Mouse (Mus musculus) limb, embryonic 13.5 days (tissue): ENCODE results near the gene Crk. TPM values are rescaled to one million over a fixed set of nuclear protein-coding genes. Genes with fewer than 3 reads are reported as not detected.
A peak's percentile ranks its signal among the peaks of the same experiment; 100 is the strongest.

Experiments
- ATAC-seq: fragments of 200-750 bp; cut with Nextera tagmentation; 2 replicates; pipeline ENCODE4 v1.8.0; 2017; ENCODE audit warnings: low read depth, moderate number of reproducible peaks, moderate TSS enrichment; ENCODE audit not compliant: low FRiP score
- H3K27ac ChIP-seq: fragments of 300-500 bp; sonication (generic); 2 replicates; pipeline ENCODE4 v1.5.1; 2015; ENCODE audit warnings: inconsistent platforms, mild to moderate bottlenecking, moderate library complexity
- H3K27me3 ChIP-seq: fragments of 300-500 bp; sonication (generic); 2 replicates; pipeline ENCODE4 v1.6.1; 2015; ENCODE audit warnings: mild to moderate bottlenecking, inconsistent platforms
- H3K36me3 ChIP-seq: fragments of 300-500 bp; sonication (generic); 2 replicates; pipeline ENCODE4 v1.6.1; 2015; ENCODE audit warnings: inconsistent platforms, mild to moderate bottlenecking, moderate library complexity
- H3K4me1 ChIP-seq: fragments of 300-500 bp; sonication (generic); 2 replicates; pipeline ENCODE4 v1.6.1; 2015; ENCODE audit warnings: inconsistent platforms
- H3K4me2 ChIP-seq: fragments of 300-500 bp; sonication (generic); replicated peaks from 2 replicates; pipeline ENCODE4 v1.6.1; 2015; ENCODE audit warnings: inconsistent platforms, mild to moderate bottlenecking, moderate library complexity
- H3K4me3 ChIP-seq: fragments of 300-500 bp; sonication (generic); 2 replicates; pipeline ENCODE4 v1.5.1; 2015; ENCODE audit warnings: moderate library complexity, mild to moderate bottlenecking, inconsistent platforms
- H3K9ac ChIP-seq: fragments of 300-500 bp; sonication (generic); 2 replicates; pipeline ENCODE4 v1.6.1; 2015; ENCODE audit warnings: mild to moderate bottlenecking, inconsistent platforms
- H3K9me3 ChIP-seq: fragments of 300-500 bp; sonication (generic); 2 replicates; pipeline ENCODE4 v1.6.1; 2016; ENCODE audit warnings: inconsistent platforms
- WGBS: fragments of 180-500 bp; shearing (Covaris S2); methylation state at CpG from one replicate; pipeline ENCODE4 v1.1.7; 2015; 5-methylcytosine and 5-hydroxymethylcytosine counted together
- polyA plus RNA-seq: library from polyadenylated mRNA; unstranded; fragments of >200 nt; fragmentation: Nextera tagmentation; extraction: Ambion mirVana; gene quantifications from 2 replicates; pipeline ENCODE4 v1.2.1, GENCODE M21; 2015

Crk gene
- 126 and 128 TPM in 2 replicates for polyA plus RNA-seq

- H3K4me3 ChIP-seq: peak within 1 kb of the TSS; percentile 99
- H3K4me1 ChIP-seq: peaks cover 15% of the 10 kb centered on the region
- H3K27me3 ChIP-seq: no peaks in the 10 kb centered on the region
- peak within 1 kb of the TSS; percentile 96 for H3K9ac ChIP-seq
- no peaks in the 10 kb centered on the region for H3K9me3 ChIP-seq
- H3K36me3 ChIP-seq: peaks cover 19% of the 10 kb centered on the region
- 0% methylated on average over 55 of the region's 55 CpGs for WGBS
- H3K4me2 ChIP-seq: peak within 1 kb of the TSS; percentile 86
- ATAC-seq: peak; percentile 98
- H3K27ac ChIP-seq: peak within 1 kb of the TSS; percentile 93
Measured at GRCm38 (mm10) chr11:75678747-75679438, at the start of gene Crk. Gene Crk, plus strand, starts transcription at chr11:75679259.

GRCm38 (mm10) chr11:75630098-75630497, 49.0 kb upstream of the Crk start:
- 13% methylated on average over 5 of the region's 5 CpGs for WGBS
- Histone ChIP-seq H3K4me3 (peak overlapping the region; percentile 65), H3K27ac (peak overlapping the region; percentile 70; the same call in 1 of the 2 replicates), H3K9ac (peak overlapping the region; percentile 79), H3K4me1 (peaks cover 24% of the 10 kb centered on the region), H3K36me3 (peaks cover 38% of the 10 kb centered on the region), H3K27me3 (no peaks in the 10 kb centered on the region), H3K9me3 (no peaks in the 10 kb centered on the region), H3K4me2 (peak overlapping the region; percentile 87)
- 0 out of 2 replicates have a peak, but pooled peaks have one; percentile 0 for ATAC-seq

GRCm38 (mm10) chr11:75630645-75631229, 48.3 kb upstream of the Crk start, which contains the start of gene Inpp5k:
Gene Inpp5k, plus strand, starts transcription at chr11:75630988.
- peak; percentile 100 for ATAC-seq
- WGBS: under 1% methylated on average over 53 of the region's 53 CpGs
- H3K9me3 ChIP-seq: no peaks in the 10 kb centered on the region
- H3K4me1 ChIP-seq: peaks cover 24% of the 10 kb centered on the region
- peak within 1 kb of the TSS; percentile 70 for H3K27ac ChIP-seq
- H3K4me2 ChIP-seq: peak within 1 kb of the TSS; percentile 87
- H3K9ac ChIP-seq: peak within 1 kb of the TSS; percentile 79
- peaks cover 37% of the 10 kb centered on the region for H3K36me3 ChIP-seq
- peak within 1 kb of the TSS; percentile 65 for H3K4me3 ChIP-seq
- H3K27me3 ChIP-seq: no peaks in the 10 kb centered on the region

GRCm38 (mm10) chr11:75631561-75632225, 47.4 kb upstream of the Crk start:
- Histone ChIP-seq H3K27me3 (no peaks in the 10 kb centered on the region), H3K9ac (peak overlapping the region; percentile 73), H3K9me3 (no peaks in the 10 kb centered on the region), H3K4me2 (peak overlapping the region; percentile 87), H3K4me1 (peaks cover 24% of the 10 kb centered on the region), H3K36me3 (peaks cover 27% of the 10 kb centered on the region), H3K27ac (no peak overlapping the region), H3K4me3 (peak overlapping the region; percentile 65)
- ATAC-seq: no peak
- WGBS: 13% methylated on average over 13 of the region's 13 CpGs

DNA sequence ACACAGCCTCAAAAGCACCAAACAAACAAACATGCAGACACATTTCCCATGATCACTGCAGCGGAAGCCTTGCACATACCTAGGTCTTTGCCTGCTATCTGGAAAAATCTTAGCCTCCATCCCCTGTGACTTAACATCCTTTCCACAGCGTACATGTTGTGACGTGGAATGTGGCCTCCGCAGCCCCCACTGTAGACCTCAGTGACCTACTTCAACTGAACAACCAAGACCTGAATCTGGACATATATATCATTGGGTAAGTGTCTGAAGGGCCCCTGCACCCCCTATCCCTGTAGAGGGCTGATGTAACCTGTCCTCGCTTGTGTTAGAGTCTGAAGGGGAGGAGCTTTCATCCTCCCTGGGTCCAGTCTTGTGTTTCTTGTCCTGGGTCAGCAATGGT, 46.1 kb upstream of the Crk start:
- no peak overlapping the region for H3K4me2 ChIP-seq
- H3K9ac ChIP-seq: 0 out of 2 replicates have a peak overlapping the region, but pooled peaks have one; percentile 25
- WGBS: 91% methylated on average over 5 of the region's 5 CpGs
- H3K4me3 ChIP-seq: no peak overlapping the region
- no peak for ATAC-seq
- H3K4me1 ChIP-seq: peaks cover 24% of the 10 kb centered on the region
- no peak overlapping the region for H3K27ac ChIP-seq
- no peaks in the 10 kb centered on the region for H3K9me3 ChIP-seq
- H3K27me3 ChIP-seq: no peaks in the 10 kb centered on the region
- peaks cover 23% of the 10 kb centered on the region for H3K36me3 ChIP-seq

DNA sequence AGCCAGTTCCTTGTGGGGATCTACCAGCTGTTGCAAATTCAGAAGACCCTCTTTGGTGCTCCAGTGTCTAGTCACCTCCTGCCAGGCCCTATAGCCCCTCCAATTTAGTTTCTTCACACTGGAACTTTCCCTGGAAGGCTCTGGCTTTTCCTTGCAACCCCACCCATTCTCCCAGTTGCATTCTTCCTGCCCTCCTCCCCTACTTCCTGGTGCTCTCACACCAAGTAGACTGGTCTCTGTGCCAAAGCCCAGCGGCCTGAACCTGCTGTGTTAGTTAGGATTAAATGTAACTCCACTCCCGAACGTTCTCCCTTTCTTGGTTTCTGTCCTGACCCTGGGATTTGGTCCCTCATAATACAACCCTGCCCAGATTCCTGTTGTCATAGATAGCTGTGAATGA, 44.3 kb upstream of the Crk start:
- Histone ChIP-seq H3K36me3 (peaks cover 21% of the 10 kb centered on the region), H3K4me1 (peaks cover 21% of the 10 kb centered on the region), H3K27me3 (no peaks in the 10 kb centered on the region), H3K27ac (0 out of 2 replicates have a peak overlapping the region, but pooled peaks have one; percentile 1), H3K9me3 (no peaks in the 10 kb centered on the region), H3K9ac (0 out of 2 replicates have a peak overlapping the region, but pooled peaks have one; percentile 25), H3K4me3 (no peak overlapping the region), H3K4me2 (no peak overlapping the region)
- 83% methylated on average over 3 of the region's 3 CpGs for WGBS
- ATAC-seq: no peak

- ATAC-seq: no peak
- Histone ChIP-seq H3K4me1 (peaks cover 16% of the 10 kb centered on the region), H3K36me3 (peaks cover 23% of the 10 kb centered on the region), H3K27me3 (no peaks in the 10 kb centered on the region), H3K9me3 (no peaks in the 10 kb centered on the region), H3K9ac (no peak overlapping the region), H3K4me3 (no peak overlapping the region), H3K4me2 (no peak overlapping the region), H3K27ac (no peak overlapping the region)
- 58% methylated on average over 11 of the region's 11 CpGs for WGBS
Measured at GRCm38 (mm10) chr11:75635315-75635714, 43.7 kb upstream of the Crk start.

DNA sequence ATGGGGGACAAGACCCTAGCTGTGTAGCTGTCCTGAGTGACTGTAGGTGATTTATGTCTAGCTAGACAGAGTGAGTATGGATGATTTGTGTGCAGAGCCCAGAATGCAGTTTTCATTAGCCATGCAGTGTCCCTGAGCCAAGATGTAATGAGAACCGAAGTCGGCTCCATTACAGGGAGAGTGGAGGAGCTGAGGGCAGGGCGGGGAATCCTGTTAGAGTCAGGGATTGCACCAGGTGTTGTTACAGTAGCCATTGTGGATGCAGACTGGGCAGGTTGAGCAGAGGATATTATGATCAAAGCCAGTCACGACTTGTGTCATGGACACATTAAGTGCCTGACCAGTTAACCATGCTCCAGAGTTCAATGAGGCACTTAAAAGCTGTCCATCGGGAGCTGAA, 35.7 kb upstream of the Crk start:
- no peak overlapping the region for H3K4me3 ChIP-seq
- H3K4me1 ChIP-seq: no peaks in the 10 kb centered on the region
- no peak overlapping the region for H3K4me2 ChIP-seq
- ATAC-seq: no peak
- H3K27ac ChIP-seq: no peak overlapping the region
- H3K9ac ChIP-seq: no peak overlapping the region
- 73% methylated on average over 5 of the region's 5 CpGs for WGBS
- H3K36me3 ChIP-seq: peaks cover 26% of the 10 kb centered on the region
- no peaks in the 10 kb centered on the region for H3K27me3 ChIP-seq
- no peaks in the 10 kb centered on the region for H3K9me3 ChIP-seq

GRCm38 (mm10) chr11:75644684-75645083, 34.4 kb upstream of the Crk start:
- H3K4me3 ChIP-seq: no peak overlapping the region
- no peaks in the 10 kb centered on the region for H3K27me3 ChIP-seq
- peaks cover 26% of the 10 kb centered on the region for H3K36me3 ChIP-seq
- no peak for ATAC-seq
- H3K27ac ChIP-seq: no peak overlapping the region
- 82% methylated on average over 9 of the region's 9 CpGs for WGBS
- no peak overlapping the region for H3K4me2 ChIP-seq
- no peaks in the 10 kb centered on the region for H3K9me3 ChIP-seq
- no peaks in the 10 kb centered on the region for H3K4me1 ChIP-seq
- no peak overlapping the region for H3K9ac ChIP-seq

DNA sequence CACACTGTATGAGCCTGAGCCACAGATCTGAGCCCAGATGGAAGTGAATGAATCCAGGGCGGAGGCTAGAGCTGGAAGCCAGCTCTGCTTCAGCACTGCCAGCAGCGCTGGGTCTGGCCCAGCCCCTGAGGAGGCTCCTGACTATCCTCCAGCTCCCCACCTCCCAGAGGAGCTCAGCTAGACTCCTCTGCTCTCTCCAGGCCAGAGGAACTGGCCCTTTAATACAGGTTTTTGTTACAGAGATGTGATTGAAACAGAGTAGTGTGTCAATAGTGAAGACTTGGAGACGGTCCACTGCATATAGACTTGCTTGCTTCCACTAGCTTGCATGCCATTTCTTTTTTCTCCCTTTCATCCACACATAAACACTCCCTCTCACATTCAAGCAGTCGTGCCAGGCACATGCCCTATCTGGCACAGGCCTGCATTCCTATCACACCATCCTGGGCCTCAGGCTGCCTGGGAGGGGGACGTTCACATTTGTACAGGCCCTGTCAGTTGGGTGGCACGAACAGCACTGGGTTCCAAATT, 31.3 kb upstream of the Crk start:
- Histone ChIP-seq H3K36me3 (peaks cover 21% of the 10 kb centered on the region), H3K27me3 (peaks cover 8% of the 10 kb centered on the region), H3K4me3 (no peak overlapping the region), H3K27ac (no peak overlapping the region), H3K4me2 (no peak overlapping the region), H3K9me3 (no peaks in the 10 kb centered on the region), H3K4me1 (peaks cover 20% of the 10 kb centered on the region), H3K9ac (no peak overlapping the region)
- ATAC-seq: no peak
- 70% methylated on average over 6 of the region's 6 CpGs for WGBS

- H3K27me3 ChIP-seq: peaks cover 17% of the 10 kb centered on the region
- H3K9ac ChIP-seq: no peak overlapping the region
- ATAC-seq: no peak
Measured at GRCm38 (mm10) chr11:75649155-75649561, 29.9 kb upstream of the Crk start.

GRCm38 (mm10) chr11:75650311-75650710, 28.7 kb upstream of the Crk start, which contains the start of gene Myo1c:
Gene Myo1c, plus strand, starts transcription at chr11:75650504.
- H3K36me3 ChIP-seq: peaks cover 14% of the 10 kb centered on the region
- H3K4me2 ChIP-seq: peak within 1 kb of the TSS; percentile 94
- 79% methylated on average over 7 of the region's 7 CpGs for WGBS
- H3K27me3 ChIP-seq: peaks cover 26% of the 10 kb centered on the region
- peak within 1 kb of the TSS; percentile 67 for H3K4me3 ChIP-seq
- peak within 1 kb of the TSS; percentile 22; the same call in 1 of the 2 replicates for H3K27ac ChIP-seq
- H3K4me1 ChIP-seq: peaks cover 42% of the 10 kb centered on the region
- no peaks in the 10 kb centered on the region for H3K9me3 ChIP-seq
- no peak for ATAC-seq
- H3K9ac ChIP-seq: peak within 1 kb of the TSS; percentile 81

More at GRCm38 (mm10) chr11:75649155-75649561, 29.9 kb upstream of the Crk start:
- Histone ChIP-seq H3K36me3 (peaks cover 19% of the 10 kb centered on the region), H3K4me2 (no peak overlapping the region), H3K4me3 (no peak overlapping the region), H3K9me3 (no peaks in the 10 kb centered on the region), H3K4me1 (peaks cover 31% of the 10 kb centered on the region), H3K27ac (peak overlapping the region; percentile 22; the same call in 1 of the 2 replicates)
- WGBS: 71% methylated on average over 4 of the region's 4 CpGs
